Mouse (Mus musculus): ENCODE data around the gene Atp13a2.

Atp13a2 gene

DNA sequence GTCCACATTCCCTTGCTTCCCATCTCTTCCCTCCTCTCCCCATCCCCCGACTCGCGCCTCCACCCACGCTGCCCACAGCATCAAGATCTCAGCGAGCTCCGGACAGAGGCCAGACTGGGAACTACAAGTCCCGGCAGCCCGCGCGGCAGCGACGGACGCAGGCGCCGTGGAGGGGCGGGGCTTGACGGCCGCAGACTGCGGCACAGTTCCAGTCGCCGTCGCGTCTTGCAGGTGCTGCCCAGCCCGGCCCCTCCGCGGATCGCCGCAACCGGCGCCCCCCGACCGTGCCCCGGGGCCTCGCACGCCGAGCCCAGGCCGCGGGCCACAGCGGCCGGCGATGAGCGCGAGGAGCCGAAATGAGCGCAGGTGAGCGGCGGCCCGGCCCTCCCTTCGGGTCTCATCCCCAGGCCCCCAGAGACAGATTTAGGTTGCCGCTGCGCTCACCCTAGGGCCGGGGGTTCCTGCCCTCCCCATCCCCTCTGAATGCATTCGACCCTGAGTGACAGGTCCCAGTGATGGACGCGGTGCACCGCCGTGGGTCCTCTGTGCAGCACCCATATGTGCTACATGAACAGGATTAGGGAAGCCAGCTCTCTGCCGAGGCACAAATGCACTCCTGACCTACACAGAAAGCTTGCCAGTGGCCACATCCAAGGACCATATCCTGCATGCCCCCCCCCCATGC lies at the start of gene Atp13a2:
Gene Atp13a2, plus strand, starts transcription at position 163 of the 685 bp plus-strand sequence.
- DNase-seq (ENCODE audit: low spot score) = peak; percentile 92

DNA sequence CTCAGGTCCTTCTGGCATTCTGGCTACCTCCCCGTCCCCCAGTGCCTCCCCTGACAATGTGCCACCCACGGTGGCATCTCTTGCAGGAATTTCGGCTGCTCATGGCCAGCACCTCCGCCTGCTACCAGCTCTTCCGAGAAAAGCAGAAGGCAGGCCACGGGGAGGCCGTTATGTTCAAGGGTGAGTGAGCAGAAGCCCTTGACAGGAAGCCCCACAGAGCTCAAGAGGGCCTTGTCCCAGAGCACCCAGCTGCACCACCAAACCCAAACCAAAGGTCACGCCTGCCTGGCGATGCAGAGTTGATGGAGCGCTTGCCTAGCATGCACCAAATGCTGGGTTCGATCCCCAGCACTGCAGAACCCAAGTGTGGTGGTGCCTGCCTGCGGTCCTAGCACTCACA lies 42.3 kb upstream of the Atp13a2 start:
- no peak for DNase-seq (ENCODE audit: low spot score)

DNA sequence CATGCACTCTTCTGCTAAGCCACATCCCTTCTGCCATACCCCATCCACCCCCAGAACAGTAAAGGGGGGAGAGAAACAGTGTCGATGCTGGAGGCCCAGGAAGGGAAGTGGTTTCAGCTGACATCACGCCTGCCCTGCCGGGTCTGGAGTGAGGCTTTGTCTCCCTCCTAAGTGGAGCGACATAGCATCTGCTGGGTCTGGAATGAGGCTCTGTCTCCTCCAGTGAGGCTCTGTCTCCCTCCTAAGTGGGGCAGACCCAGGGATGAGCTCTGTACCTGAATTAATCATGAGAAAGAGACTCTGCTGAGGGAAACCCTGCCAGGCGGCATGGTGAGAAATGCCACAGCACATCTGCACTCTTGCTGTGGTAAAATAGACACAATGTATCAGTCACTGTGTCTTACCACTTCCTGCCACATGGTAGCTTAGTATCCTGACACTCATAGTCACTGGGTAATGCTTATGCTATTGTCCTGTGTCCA lies 41.7 kb upstream of the Atp13a2 start:
- no peak for DNase-seq (ENCODE audit: low spot score)

DNA sequence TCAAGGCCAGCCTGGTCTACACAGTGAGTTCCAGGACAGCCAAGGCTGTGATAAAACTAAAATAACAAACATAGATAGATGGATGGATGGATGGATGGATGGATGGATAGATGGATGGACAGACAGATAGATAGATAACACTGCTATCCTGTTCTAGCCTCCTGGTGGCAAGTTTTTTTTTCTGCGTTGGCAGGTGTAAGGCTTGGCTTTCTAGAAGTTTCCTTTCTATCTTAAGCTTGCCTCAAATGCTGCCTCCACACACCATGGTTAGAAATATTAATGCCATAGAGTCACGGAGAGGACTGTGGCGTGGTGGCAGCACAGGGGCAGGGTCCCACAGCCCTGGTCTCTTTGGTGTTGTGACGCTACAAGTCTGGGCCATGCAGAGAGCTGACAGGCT lies 41.1 kb upstream of the Atp13a2 start:
- no peak for DNase-seq (ENCODE audit: low spot score)

DNA sequence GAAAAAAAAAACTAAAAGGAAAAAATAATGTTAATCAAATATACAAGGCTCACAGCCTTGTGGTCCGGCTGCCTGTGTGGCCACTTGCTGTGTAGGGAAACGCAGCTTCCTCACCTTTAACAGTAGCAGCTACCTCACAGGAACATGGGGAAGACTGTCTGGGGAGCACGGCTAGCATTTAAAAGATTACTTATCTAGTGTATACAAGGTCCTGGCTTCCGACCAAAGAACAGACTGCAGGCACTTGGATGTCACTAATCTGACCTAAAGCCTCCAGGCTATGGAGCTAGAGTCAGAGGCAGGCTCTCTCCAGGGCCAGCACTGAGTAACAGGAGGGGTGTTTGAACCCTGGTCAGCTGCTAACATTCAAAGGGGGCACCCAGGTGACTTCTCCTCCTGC lies 40.6 kb upstream of the Atp13a2 start:
- DNase-seq (ENCODE audit: low spot score) = peak; percentile 38

DNA sequence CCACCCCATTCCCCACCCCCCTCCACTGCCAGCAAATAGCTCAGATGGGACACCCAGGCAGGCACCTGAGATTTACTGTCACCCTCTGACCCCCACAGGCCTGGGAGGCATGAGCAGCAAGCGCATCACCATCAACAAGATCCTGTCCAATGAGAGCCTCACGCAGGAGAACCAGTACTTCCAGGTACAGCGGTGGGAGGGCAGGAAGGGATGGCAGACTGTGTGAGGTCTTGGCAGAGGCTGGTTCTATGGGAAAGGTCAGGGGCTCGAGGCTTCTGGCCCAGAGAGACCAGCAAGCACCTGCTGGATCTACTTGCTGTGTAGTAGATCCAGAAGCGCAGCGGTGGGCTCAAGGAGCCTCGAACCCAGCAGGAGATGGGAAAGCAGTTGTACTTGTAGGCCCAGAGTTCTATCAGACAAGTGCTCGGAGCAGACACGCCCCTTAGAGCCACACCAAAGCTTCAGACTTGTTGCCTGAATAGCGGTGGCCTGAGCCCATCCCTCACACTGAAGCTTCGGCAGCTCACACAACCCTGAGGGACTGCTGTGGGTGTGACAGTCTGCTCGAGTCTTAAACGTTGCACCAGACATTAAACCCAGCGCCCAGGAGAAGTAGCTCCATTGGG lies 40.0 kb upstream of the Atp13a2 start:
- DNase-seq (ENCODE audit: low spot score) = no peak

DNA sequence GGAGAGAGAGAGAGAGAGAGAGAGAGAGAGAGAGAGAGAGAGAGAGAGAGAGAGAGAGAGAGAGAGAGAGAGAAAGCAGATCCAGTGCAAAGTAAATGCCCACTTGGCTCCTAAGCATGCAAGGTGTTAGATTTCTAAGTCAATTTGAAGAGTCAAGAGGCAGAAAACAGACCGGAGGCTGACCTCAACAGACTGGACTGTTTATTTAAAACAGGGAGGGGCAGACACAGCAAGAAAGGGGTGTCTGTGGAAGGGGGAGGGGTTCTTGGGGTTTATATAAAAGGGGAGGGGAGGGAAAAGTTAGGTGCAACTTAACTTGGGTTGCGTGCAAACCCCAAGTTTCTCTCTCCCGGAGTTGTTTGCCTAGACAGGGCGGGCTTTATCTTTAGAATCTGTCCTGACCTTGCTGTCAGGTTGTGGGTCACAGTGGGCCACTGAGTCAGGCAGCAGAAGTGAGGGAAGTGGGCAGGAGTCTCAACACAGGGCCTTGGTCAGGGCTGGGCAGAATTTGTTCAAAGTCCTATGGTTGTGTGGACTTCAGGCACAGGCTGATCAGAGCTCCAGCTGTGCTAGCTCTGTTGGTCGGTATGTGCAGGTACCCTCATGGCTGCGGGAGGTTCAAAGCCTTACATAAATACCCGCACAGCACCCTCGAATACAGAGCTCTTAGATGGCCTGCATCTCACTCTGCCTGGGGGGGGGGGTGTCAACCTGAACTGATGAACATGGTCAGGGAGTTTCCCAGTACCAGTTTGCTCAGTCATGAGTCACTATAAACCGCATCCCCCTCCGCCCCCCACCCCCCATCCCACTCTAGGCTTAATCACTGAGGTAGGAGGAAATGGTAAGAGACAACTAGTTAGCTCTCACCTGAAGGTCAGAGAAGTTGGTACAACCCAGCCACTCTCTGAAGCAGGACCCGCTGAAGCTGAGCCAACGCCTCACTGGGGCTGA lies 38.9 kb upstream of the Atp13a2 start:
- no peak for DNase-seq (ENCODE audit: low spot score)

DNA sequence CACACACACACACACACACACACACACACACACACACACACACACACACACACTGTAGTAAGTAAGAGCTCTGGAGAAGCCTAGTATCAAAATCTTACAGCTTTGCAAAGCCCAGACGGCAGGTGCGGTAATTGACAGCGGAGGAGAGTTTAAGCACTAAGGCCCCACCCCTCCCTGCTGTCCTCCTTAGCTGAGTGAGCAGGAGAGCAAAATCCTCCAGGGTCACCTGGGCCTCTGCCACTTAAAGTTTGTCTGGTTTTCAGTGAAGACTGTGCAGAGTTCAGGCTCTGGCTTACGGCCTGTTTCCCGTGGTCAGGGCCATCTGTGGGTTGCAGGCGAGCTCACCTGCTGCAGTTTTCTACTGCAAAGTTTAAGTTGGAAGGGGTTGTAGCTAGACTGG lies 38.2 kb upstream of the Atp13a2 start:
- no peak for DNase-seq (ENCODE audit: low spot score)

DNA sequence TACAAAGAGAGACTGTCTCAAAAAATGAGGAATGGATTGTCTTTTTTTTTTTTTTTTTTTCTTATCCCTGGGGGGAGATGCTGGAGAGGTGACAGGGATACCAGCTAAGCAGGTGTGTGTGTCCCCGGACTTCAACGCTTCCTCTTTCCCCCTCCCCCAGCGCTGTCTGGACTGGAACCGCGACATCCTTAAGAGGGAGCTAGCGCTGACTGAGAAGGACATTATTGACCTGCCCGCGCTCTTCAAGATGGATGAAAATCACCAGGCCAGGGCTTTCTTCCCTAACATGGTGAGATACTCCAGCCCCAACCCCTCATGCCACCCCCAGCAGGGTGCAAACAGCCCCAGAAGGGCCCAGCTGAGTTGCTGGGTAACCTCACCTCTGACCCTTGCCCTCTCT lies 37.6 kb upstream of the Atp13a2 start:
- no peak for DNase-seq (ENCODE audit: low spot score)

DNA sequence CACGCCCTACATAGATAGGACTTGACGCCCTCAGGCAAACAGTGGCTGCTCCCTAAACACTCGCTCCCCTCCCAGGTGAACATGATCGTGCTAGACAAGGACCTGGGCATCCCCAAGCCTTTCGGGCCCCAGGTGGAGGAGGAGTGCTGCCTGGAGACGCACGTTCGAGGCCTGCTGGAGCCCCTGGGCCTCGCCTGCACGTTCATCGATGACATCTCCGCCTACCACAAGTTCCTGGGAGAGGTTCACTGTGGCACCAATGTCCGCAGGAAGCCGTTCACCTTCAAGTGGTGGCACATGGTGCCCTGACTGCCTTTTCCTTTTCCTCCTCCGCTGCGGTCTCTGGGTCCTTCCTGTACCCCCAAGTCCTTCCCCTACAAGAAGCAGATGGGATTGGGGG lies 37.1 kb upstream of the Atp13a2 start:
- DNase-seq (ENCODE audit: low spot score) = no peak

DNA sequence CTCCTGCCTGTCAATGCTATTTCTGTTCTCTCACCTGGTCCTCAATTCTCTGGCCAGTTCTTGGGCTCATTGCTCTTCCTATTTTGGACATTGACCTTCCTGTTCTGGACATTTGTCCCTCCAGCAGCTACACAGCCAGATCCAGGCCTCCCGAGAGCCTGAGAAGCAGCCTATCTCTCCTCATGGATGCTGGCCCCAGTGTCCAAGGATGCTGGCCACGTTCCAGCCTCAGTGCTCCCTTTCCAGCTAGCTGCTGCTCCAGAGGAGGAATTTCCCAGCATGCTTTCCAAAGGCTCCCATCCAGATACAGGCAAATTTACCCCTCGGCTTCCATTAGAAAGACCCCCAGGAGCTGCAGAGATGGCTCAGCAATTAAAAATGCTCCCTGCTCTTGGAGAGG lies 36.1 kb upstream of the Atp13a2 start:
- DNase-seq (ENCODE audit: low spot score) = peak; percentile 37

DNA sequence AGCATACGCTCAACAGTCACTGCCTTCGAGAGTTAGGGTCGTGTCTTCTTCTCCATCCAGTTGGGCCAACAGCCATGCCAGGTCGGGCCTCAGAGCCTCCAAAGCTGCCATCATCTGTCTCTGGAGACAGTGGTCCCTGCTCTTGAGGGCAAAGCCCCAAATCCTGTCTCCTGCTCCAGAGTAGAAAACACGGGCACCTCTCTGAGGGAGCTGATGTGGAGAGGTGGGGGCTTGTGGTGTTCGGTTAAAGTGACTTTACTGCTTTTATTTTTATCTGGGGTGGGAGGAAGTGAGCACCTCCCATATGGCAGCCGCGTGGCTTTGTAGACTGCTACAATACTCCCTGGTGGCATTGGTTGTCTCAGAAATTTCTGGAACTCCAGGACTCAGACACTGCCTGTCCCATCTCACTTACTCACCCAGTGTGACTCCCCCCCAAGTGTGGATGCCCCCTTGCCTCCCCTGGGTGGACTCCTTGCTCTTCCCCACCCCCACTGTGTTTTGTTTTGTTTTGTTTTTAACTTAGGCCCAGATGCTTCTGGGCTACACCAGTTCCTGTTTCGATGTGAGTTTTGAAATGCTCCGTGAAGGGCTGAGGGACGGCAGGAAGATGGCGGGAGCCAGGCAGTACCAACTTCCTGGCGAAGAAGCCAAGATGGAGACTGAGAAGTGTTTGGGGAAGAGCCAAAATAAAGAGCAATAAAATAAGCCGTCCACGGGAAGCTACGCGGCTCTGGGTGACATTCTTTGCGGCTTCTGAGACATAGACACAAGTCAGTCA lies 34.6 kb upstream of the Atp13a2 start:
- no peak for DNase-seq (ENCODE audit: low spot score)

DNA sequence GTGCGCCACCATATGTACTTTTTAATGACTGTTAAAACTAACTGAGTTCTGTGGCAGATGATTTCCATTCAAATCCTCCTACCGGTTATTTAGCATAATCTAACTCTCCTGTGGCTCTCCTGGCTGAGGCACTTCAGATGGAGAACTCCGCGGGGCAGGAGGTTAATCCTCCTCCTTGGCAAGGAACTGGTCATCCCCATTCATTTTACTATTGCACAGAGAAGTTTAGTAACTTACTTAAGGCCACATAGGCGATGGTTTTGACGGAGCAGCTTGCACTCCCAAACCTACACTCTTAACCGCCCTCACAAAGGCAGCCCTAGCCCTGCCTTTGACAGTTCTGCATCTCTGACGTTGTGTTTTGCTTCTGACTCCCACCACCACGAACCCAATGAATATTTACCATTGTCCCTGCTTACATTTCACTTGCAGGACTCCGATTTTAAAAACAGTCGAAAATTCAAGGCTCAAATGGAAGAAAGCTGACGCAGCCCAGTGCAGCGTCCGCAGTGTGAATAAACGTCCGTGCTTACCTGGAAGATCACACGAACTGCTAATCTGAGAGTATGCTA lies 29.5 kb upstream of the Atp13a2 start:
- no peak for DNase-seq (ENCODE audit: low spot score)

DNA sequence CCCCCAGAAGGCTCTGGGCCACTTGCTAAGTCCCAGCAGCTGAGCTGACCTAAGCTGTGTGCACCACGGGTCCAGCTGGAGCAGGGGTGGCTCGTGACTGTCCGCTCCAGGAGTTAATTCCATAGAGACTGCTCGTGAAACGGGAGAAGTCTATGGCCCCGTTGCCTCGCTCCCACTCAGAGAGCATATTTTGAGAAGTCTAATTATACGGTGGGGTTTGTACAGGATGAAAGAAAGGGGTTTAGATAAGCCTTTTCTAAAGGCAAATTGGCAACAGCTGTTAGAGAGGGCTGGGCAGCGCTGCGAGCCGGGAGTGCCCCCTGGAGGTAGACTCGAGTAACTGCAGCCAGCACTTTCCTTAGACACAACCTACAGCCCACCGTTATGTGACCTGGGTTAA lies 28.9 kb upstream of the Atp13a2 start:
- DNase-seq (ENCODE audit: low spot score) = peak; percentile 67

DNA sequence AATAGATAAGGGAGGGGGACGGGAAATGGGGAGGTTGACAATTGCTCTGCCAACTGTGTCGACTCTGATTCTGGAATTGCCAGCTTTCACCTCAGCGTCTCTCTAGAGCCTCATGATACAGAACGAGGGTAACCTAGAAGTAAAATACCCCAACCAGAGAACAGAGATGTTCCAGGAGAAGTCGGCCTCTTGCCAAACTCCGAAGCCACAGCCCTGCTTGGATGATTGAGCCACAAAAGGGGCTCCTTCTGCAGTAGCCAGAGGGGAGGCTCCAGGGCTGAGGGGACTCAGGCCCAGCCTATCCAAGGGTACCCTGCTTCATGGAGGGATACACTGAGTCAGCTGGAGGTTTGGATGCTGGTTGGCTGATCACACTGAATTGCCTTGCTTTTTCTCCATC lies 28.4 kb upstream of the Atp13a2 start:
- no peak for DNase-seq (ENCODE audit: low spot score)

DNA sequence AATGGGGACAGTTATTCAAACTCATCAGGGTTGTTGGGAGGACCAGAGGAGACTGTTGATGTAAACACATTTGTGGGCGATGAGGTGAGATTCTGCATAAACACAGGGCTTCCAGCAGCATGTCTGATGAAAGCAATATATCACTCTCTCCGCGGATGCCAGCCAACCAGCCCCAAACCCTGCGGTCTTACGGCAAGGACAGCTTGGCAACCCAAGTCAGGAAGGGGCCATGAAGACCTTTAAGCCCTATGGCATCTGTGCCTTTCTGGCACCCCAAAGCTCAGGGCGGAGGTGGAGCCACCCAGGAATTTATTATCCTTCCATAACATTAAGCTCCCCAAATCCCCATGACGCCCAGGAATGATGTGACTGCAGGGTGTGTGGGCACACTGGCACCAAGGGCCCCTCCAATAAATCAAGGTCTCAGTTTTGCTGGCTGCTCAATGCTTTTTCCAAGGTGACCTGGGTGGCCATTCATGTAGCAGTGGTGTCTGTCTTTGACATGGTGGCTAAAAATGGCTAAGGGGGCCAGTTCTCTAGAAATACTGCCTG lies 27.5 kb upstream of the Atp13a2 start:
- DNase-seq (ENCODE audit: low spot score) = no peak

DNA sequence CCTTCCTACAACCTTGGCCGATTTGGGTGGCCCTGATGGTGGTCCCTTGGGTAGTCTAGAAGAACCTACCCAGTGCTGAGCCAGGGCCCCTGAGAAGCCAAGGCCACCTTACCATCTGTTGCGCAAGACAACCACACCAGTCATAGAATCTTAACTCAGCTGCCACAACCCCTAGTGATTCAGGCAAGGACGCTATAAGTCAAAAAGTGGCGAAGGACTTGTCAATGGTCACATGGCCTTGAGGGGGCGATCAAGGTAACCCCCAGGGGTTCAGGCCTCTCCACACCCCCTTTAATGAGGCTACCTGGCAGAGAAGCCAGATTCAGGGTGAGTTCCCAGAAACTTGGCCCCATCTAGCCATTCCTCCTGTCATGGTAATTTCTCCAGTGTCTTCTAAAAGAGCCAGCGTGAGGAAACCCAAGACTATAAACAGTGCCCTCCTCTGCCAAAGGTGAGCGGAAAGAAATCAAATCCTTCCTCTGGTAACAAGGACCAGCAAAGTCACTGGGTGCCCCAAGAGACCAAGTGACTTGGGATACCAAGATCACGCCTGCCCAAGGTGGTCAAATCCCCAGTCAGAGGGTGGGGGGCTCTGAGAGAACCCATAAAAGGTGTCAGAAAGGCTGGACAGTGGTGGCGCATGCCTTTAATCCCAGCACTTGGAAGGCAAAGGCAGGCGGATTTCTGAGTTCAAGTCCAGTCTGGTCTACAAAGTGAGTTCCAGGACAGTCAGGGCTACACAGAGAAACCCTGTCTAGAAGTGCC lies 26.8 kb upstream of the Atp13a2 start:
- no peak for DNase-seq (ENCODE audit: low spot score)

DNA sequence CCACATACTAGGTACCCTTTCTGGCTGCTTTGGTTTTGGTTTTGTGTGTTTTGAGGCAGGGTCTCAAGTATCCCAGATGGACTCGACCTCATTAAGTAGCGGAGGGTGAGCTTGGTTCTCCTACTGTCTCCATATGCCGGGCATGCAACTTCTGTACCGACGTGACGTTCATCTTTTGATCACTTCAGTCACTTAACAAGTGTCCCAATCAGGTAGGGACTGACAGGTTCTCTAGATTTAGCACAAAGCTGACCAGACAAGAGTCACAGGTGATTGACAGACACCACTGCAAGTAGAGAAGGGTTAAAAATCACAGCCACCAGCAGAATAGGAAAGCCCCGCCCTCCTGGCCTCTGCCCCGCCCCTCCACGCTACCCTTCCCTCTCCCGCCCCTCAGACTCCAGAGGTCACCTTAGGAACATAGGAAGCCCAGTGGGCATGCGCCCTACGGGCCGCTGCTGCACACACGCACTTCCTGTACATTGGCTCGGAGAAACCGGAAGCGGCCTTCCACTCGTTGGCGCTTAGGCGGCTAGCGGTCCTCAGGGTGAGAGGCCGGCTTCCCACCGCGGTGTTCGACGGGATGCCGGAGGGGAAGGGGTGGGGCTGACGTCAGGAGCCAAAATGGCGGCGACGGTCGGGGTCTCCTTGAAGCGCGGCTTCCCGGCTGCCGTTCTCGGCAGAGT lies 25.7 kb upstream of the Atp13a2 start, which contains the start of gene Sdhb:
Gene Sdhb, plus strand, starts transcription at position 423 of the 686 bp plus-strand sequence.
- peak; percentile 97 for DNase-seq (ENCODE audit: low spot score)

DNA sequence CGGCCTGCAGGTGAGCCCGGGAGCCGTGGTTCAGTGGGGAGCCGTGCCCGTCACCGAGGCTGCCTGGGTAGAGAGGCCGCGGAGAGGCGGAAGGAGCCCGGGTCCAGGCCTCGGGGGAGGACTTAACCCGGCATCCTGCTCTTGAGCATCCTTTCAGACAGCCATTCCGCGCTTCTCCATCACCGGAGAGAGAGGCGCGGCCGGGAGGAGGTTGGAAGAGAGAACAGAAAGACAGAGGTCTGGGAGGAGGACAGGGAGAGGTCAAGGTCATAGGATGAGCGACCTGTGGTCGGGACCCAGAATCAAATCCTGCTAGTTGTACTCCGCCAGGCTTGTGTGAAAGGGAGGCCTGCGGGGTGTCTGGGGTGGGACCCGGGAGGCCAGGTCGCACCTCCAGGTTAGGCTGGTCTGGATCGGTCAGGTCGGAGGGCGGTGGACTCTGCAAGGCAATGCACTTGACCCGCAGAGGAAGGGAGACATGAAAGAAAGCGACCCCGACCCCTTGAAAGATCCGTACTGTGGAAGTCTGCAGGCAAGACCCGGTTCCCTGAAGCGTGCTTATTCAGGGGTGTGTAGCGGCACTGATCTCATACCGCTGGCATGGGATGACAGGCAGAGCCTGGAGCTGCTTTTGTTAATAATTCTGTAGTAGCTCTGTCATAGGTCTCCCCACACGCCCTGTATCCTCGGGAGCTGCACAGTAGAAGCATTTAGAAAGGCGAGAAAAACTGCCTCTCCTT lies 25.0 kb upstream of the Atp13a2 start:
- DNase-seq (ENCODE audit: low spot score) = no peak

Measured in urinary bladder, postnatal 14 days (tissue).